Mouse (Mus musculus) stomach, postnatal 0 days (tissue): ENCODE results near the gene Stat6.

ENCODE experiments used
- CTCF ChIP-seq: IDR thresholded peaks from 2 replicates; pipeline ENCODE4 v1.5.1; 2016; ENCODE audit warnings: antibody characterized with exemption, low read depth, mild to moderate bottlenecking, moderate library complexity
- EP300 ChIP-seq: optimal IDR thresholded peaks from 2 replicates; pipeline ENCODE3; 2016; ENCODE audit warnings: antibody characterized with exemption

- TF ChIP-seq EP300 (no peak), CTCF (peak; percentile 32)
Observed at GRCm38 (mm10) chr10:127668093-127669050, 25.6 kb downstream of the Stat6 start, which contains the start of gene Nab2.
